24 mouse cellular contexts compared by ENCODE assay signal in the genomic region with DNA sequence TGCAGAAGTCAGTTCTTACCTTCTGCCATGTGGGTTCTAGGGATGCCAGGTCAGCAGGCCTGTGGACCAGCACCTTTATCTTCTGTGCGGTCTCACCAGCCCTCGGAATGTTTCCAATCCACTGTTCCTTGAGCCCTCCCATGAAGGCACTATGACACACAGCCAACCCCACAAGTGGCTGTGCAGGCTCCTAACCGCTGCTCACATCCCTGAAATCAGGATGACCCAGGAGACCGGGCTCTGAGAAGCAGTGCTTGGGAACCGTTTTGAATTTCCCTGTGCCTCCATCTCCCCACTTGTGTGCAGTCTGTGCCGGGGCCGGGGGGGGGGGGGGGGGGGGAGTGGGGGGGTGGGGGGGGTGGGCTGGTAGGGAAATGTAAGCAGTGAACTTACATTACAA. TPM values are rescaled to one million over a fixed set of nuclear protein-coding genes. Genes with fewer than 3 reads are reported as not detected.
DNase-seq lines count a peak whose midpoint lies in the region; ATAC-seq lines count a peak whose summit lies in the region.
"Had no signal": no experiment of that assay in that cellular context is flagged by ENCODE, and none has a peak within 500 bp of the region (broad histone marks: within the 10 kb centered on the region; RNA-seq: fewer than 3 reads in every experiment).

No protein-coding gene starts in this region.

- no peak for ATAC-seq in midbrain, embryonic 11.5 days (ENCODE audit: low FRiP score)

- DNase-seq in heart, adult 11 months, result peak; percentile 91
- no peak for DNase-seq in heart, postnatal 4 days
- DNase-seq in midbrain, embryonic 10.5 days (ENCODE audit: low spot score), result peak; percentile 13
- DNase-seq in midbrain, embryonic 11.5 days (ENCODE audit: low spot score, missing footprints), result no peak
- no peak for DNase-seq in neural tube, embryonic 10.5 days (ENCODE audit: extremely low spot score, low spot score)
- no peak for DNase-seq in kidney, postnatal 36 days
- DNase-seq: adrenal gland, postnatal 25 days; cerebellum, adult 11 months; cerebellum, adult 9-11 months; gastrocnemius, postnatal 14 days; heart, adult 18-20 months; kidney, adult 2 months; left cerebral cortex, postnatal 4 days; lung, postnatal 36 days; right cerebral cortex, adult 18-20 months; right cerebral cortex, postnatal 4 days; thymus, postnatal 25 days had no signal

- no peak overlapping the region for H3K4me3 ChIP-seq in midbrain, embryonic 10.5 days
- H3K4me3 ChIP-seq in midbrain, embryonic 11.5 days (ENCODE audit: low read depth, low read length), result no peak overlapping the region
- H3K4me3 ChIP-seq in brown adipose tissue, adult 24 weeks (ENCODE audit: insufficient read depth, low read depth, low read length), result peak overlapping the region; percentile 1; the same call in 1 of the 2 replicates
- H3K4me3 ChIP-seq: hindbrain, embryonic 15.5 days; limb, embryonic 15.5 days; lung, embryonic 15.5 days; neural tube, embryonic 15.5 days had no signal

- peaks cover 100% of the 10 kb centered on the region for H3K4me1 ChIP-seq in midbrain, embryonic 10.5 days
- peaks cover 55% of the 10 kb centered on the region for H3K4me1 ChIP-seq in midbrain, embryonic 11.5 days (ENCODE audit: control insufficient read depth, insufficient read depth, low read length)
- H3K4me1 ChIP-seq in brown adipose tissue, adult 24 weeks (ENCODE audit: control insufficient read depth, insufficient read depth, insufficient read length, low read length), result peaks cover 40% of the 10 kb centered on the region

- 51% methylated on average over 6 of the region's 7 CpGs for WGBS in midbrain, embryonic 10.5 days
- 59% methylated on average over 5 of the region's 7 CpGs for WGBS in midbrain, embryonic 11.5 days

- no peak overlapping the region for H3K9ac ChIP-seq in midbrain, embryonic 11.5 days (ENCODE audit: low read length)
- H3K9ac ChIP-seq: hindbrain, embryonic 15.5 days; limb, embryonic 15.5 days; liver, embryonic 14.5 days; lung, embryonic 15.5 days had no signal

- H3K27me3 ChIP-seq in midbrain, embryonic 10.5 days (ENCODE audit: low read depth, poor library complexity, severe bottlenecking), result no peaks in the 10 kb centered on the region
- no peaks in the 10 kb centered on the region for H3K27me3 ChIP-seq in midbrain, embryonic 11.5 days (ENCODE audit: control insufficient read depth, insufficient read depth, low read length)
- H3K27me3 ChIP-seq: hindbrain, embryonic 15.5 days; limb, embryonic 15.5 days; lung, embryonic 15.5 days; megakaryocyte, embryonic 14.5 days; neural tube, embryonic 15.5 days had no signal

- no peaks in the 10 kb centered on the region for H3K9me3 ChIP-seq in midbrain, embryonic 10.5 days (replicated peaks)
- no peaks in the 10 kb centered on the region for H3K9me3 ChIP-seq in midbrain, embryonic 11.5 days (ENCODE audit: control insufficient read depth, low read length)
- H3K9me3 ChIP-seq: hindbrain, embryonic 15.5 days; limb, embryonic 15.5 days; lung, embryonic 15.5 days; megakaryocyte, embryonic 14.5 days; neural tube, embryonic 15.5 days had no signal

- H3K27ac ChIP-seq in midbrain, embryonic 10.5 days (replicated peaks), result peak overlapping the region; percentile 65
- no peak overlapping the region for H3K27ac ChIP-seq in midbrain, embryonic 11.5 days (ENCODE audit: low read depth, low read length)
- H3K27ac ChIP-seq in brown adipose tissue, adult 24 weeks (replicated peaks; ENCODE audit: low read depth, low read length), result no peak overlapping the region; the same call in 1 of the 2 replicates
- H3K27ac ChIP-seq: liver, embryonic 14.5 days had no signal

- H3K36me3 ChIP-seq in midbrain, embryonic 10.5 days, result peaks cover 11% of the 10 kb centered on the region
- H3K36me3 ChIP-seq in midbrain, embryonic 11.5 days (ENCODE audit: control insufficient read depth, insufficient read depth, low read length), result no peaks in the 10 kb centered on the region
- H3K36me3 ChIP-seq: hindbrain, embryonic 15.5 days; limb, embryonic 15.5 days; lung, embryonic 15.5 days; neural tube, embryonic 15.5 days had no signal

- no peak overlapping the region for H3K4me2 ChIP-seq in midbrain, embryonic 11.5 days
- H3K4me2 ChIP-seq: hindbrain, embryonic 15.5 days; limb, embryonic 15.5 days; lung, embryonic 15.5 days; neural tube, embryonic 15.5 days had no signal

RNA-seq across cellular contexts. Expression of gene Zfp710, which starts 43.7 kb away (rescaled TPM):
- 10 to 100 TPM; 20.3 to 20.7 TPM for total RNA-seq in heart, postnatal 4 days (2021)
- polyA plus RNA-seq in midbrain, embryonic 10.5 days (2016; fragmentation: Nextera tagmentation; extraction: Ambion mirVana), result 32.7 and 34.2 TPM in 2 replicates
- polyA plus RNA-seq in midbrain, embryonic 11.5 days (2014; fragmentation: Nextera tagmentation; extraction: Ambion mirVana), result 25.6 and 31.3 TPM in 2 replicates
- 6.4 and 7.7 TPM in 2 replicates for polyA plus RNA-seq in brown adipose tissue, adult 24 weeks (2012; ENCODE audit: insufficient read depth, insufficient read length, missing spikeins)

RNA-seq across cellular contexts. Expression of gene Idh2, which starts 46.9 kb away (rescaled TPM):
- 1,000 to 10,000 TPM; 1,640 to 1,742 TPM for total RNA-seq in heart, postnatal 4 days (2021)
- 428 and 429 TPM in 2 replicates for polyA plus RNA-seq in midbrain, embryonic 10.5 days (2016; fragmentation: Nextera tagmentation; extraction: Ambion mirVana)
- 349 and 357 TPM in 2 replicates for polyA plus RNA-seq in midbrain, embryonic 11.5 days (2014; fragmentation: Nextera tagmentation; extraction: Ambion mirVana)
- 310 and 421 TPM in 2 replicates for polyA plus RNA-seq in brown adipose tissue, adult 24 weeks (2012; ENCODE audit: insufficient read depth, insufficient read length, missing spikeins)

Comparison
In these comparisons a context has a peak if more than half of its experiments do, and no peak if none do; other contexts are left out.
1. DNase-seq: peak in heart, adult 11 months (single experiment) and midbrain, embryonic 10.5 days (single experiment); none in heart, postnatal 4 days (single experiment), midbrain, embryonic 11.5 days (single experiment), neural tube, embryonic 10.5 days (single experiment) and kidney, postnatal 36 days (0 of 2).